Mouse (Mus musculus) CH12.LX (cell line): ENCODE measurements around the gene Zswim4. TPM values are rescaled to one million over a fixed set of nuclear protein-coding genes. Genes with fewer than 3 reads are reported as not detected.

ENCODE experiments used
- DNase-seq: peaks from one replicate; pipeline ENCODE4 v3.0.0-alpha.2; 2013; ENCODE audit errors: extremely low read depth
- H3K27ac ChIP-seq: 2 replicates; pipeline ENCODE4 v1.5.1; 2012; ENCODE audit warnings: low read depth, mild to moderate bottlenecking, control low read depth, moderate library complexity; ENCODE audit not compliant: insufficient read depth
- H3K27me3 ChIP-seq: replicated peaks from 2 replicates; pipeline ENCODE3; 2012; ENCODE audit warnings: inconsistent platforms
- H3K36me3 ChIP-seq, 2 experiments: replicated peaks in 1 of 2; 2 replicates each; pipeline versions ENCODE3 to v1.6.1; 2012; ENCODE audit warnings: inconsistent platforms in 1 of 2, low read length in 1 of 2, mild to moderate bottlenecking in 1 of 2, mixed read lengths in 1 of 2, moderate library complexity in 1 of 2; ENCODE audit not compliant: control insufficient read depth in 1 of 2, insufficient read depth in 1 of 2
- H3K4me1 ChIP-seq, 2 experiments: 2 replicates each; pipeline ENCODE4 v1.6.1; 2012; ENCODE audit warnings: inconsistent platforms in 1 of 2, moderate library complexity in 1 of 2; ENCODE audit not compliant: insufficient read depth in 2 of 2, control insufficient read depth in 1 of 2
- H3K4me2 ChIP-seq: 2 replicates; pipeline ENCODE4 v1.6.1; 2012; ENCODE audit warnings: low read depth, mild to moderate bottlenecking, control low read depth; ENCODE audit not compliant: poor library complexity, insufficient read depth, severe bottlenecking
- H3K4me3 ChIP-seq, 3 experiments: fragments of 150-350 bp in 1 of 3; sonication (generic) in 1 of 3; replicated peaks in 1 of 3; 2 replicates each; pipeline versions ENCODE3 to v1.5.1; 2011 to 2012; ENCODE audit warnings: low read depth in 2 of 3, low read length in 2 of 3, mild to moderate bottlenecking in 2 of 3, moderate library complexity in 2 of 3, control low read depth in 1 of 3, improper control_type of control experiment in 1 of 3, inconsistent platforms in 1 of 3, mixed read lengths in 1 of 3; ENCODE audit not compliant: poor library complexity in 1 of 3
- H3K79me2 ChIP-seq: replicated peaks from 2 replicates; pipeline ENCODE4 v1.6.1; 2012; ENCODE audit warnings: mild to moderate bottlenecking, moderate library complexity; ENCODE audit not compliant: control insufficient read depth, poor library complexity, insufficient read depth, severe bottlenecking; ENCODE audit errors: extremely low read depth
- H3K9ac ChIP-seq: 2 replicates; pipeline ENCODE4 v1.6.1; 2012; ENCODE audit warnings: low read depth, mild to moderate bottlenecking, control low read depth, moderate library complexity; ENCODE audit not compliant: insufficient read depth
- H3K9me3 ChIP-seq: replicated peaks from 2 replicates; pipeline ENCODE3; 2012; ENCODE audit warnings: low read length, inconsistent platforms, mixed read lengths
- CHD1 ChIP-seq: IDR thresholded peaks from 2 replicates; pipeline ENCODE4 v1.6.1; 2012; ENCODE audit warnings: low read depth, low read length, improper control_type of control experiment, inconsistent platforms
- CTCF ChIP-seq, 2 experiments: IDR thresholded peaks in 1 of 2; conservative IDR thresholded peaks in 1 of 2; 2 replicates each; pipeline ENCODE4 v1.5.1; 2011 to 2012; ENCODE audit warnings: low read depth in 2 of 2, low read length in 2 of 2, improper control_type of control experiment in 1 of 2, inconsistent platforms in 1 of 2, mild to moderate bottlenecking in 1 of 2, moderate library complexity in 1 of 2
- E2F4 ChIP-seq: IDR thresholded peaks from 2 replicates; pipeline ENCODE4 v1.6.1; 2011; ENCODE audit warnings: low read depth, low read length, improper control_type of control experiment; ENCODE audit not compliant: insufficient replicate concordance
- ELF1 ChIP-seq: IDR thresholded peaks from 2 replicates; pipeline ENCODE4 v1.6.1; 2014; ENCODE audit warnings: low read depth, mild to moderate bottlenecking, inconsistent platforms, low read length, improper control_type of control experiment
- EP300 ChIP-seq: IDR thresholded peaks from 2 replicates; pipeline ENCODE4 v1.6.1; 2011; ENCODE audit warnings: low read length, improper control_type of control experiment
- ETS1 ChIP-seq: conservative IDR thresholded peaks from 2 replicates; pipeline ENCODE4 v1.6.1; 2012; ENCODE audit warnings: low read depth, mild to moderate bottlenecking, inconsistent platforms, low read length, improper control_type of control experiment, moderate library complexity
- GABPA ChIP-seq: IDR thresholded peaks from 2 replicates; pipeline ENCODE4 v1.6.1; 2012; ENCODE audit warnings: low read depth, low read length, improper control_type of control experiment, inconsistent platforms; ENCODE audit not compliant: insufficient replicate concordance
- IRF4 ChIP-seq: IDR thresholded peaks from 2 replicates; pipeline ENCODE4 v1.6.1; 2014; ENCODE audit warnings: low read depth, mild to moderate bottlenecking, inconsistent platforms, low read length, improper control_type of control experiment
- JUN ChIP-seq: IDR thresholded peaks from 2 replicates; pipeline ENCODE4 v1.6.1; 2011; ENCODE audit warnings: low read depth, mild to moderate bottlenecking, low read length, improper control_type of control experiment, moderate library complexity; ENCODE audit not compliant: insufficient read depth
- JUND ChIP-seq: conservative IDR thresholded peaks from 2 replicates; pipeline ENCODE4 v1.6.1; 2011; ENCODE audit warnings: low read depth, low read length, improper control_type of control experiment
- KAT2A ChIP-seq: IDR thresholded peaks from 2 replicates; pipeline ENCODE4 v1.6.1; 2012; ENCODE audit warnings: low read length, improper control_type of control experiment, inconsistent platforms; ENCODE audit not compliant: insufficient replicate concordance
- MAFK ChIP-seq: IDR thresholded peaks from 2 replicates; pipeline ENCODE4 v1.6.1; 2011; ENCODE audit warnings: low read length, improper control_type of control experiment; ENCODE audit not compliant: insufficient replicate concordance
- MAX ChIP-seq: IDR thresholded peaks from 2 replicates; pipeline ENCODE4 v1.6.1; 2011; ENCODE audit warnings: low read length, improper control_type of control experiment
- MXI1 ChIP-seq: IDR thresholded peaks from 2 replicates; pipeline ENCODE4 v1.6.1; 2011; ENCODE audit warnings: mild to moderate bottlenecking, low read depth, low read length, improper control_type of control experiment
- MYC ChIP-seq: IDR thresholded peaks from 2 replicates; pipeline ENCODE4 v1.6.1; 2011; ENCODE audit warnings: low read depth, mild to moderate bottlenecking, improper control_type of control experiment, low read length
- NELFE ChIP-seq: IDR thresholded peaks from 2 replicates; pipeline ENCODE4 v1.6.1; 2011; ENCODE audit warnings: low read depth, low read length, improper control_type of control experiment
- POLR2AphosphoS2 ChIP-seq: IDR thresholded peaks from 2 replicates; pipeline ENCODE4 v1.6.1; 2011; ENCODE audit warnings: low read depth, low read length, improper control_type of control experiment
- RAD21 ChIP-seq: IDR thresholded peaks from 2 replicates; pipeline ENCODE4 v1.6.1; 2011; ENCODE audit warnings: low read depth, mild to moderate bottlenecking, low read length, improper control_type of control experiment, moderate library complexity
- RCOR1 ChIP-seq: conservative IDR thresholded peaks from 2 replicates; pipeline ENCODE4 v1.6.1; 2012; ENCODE audit warnings: low read depth, mild to moderate bottlenecking, inconsistent platforms, low read length, improper control_type of control experiment
- TCF12 ChIP-seq: IDR thresholded peaks from 2 replicates; pipeline ENCODE4 v1.6.1; 2014; ENCODE audit warnings: low read depth, mild to moderate bottlenecking, inconsistent platforms, low read length, improper control_type of control experiment
- USF1 ChIP-seq: IDR thresholded peaks from 2 replicates; pipeline ENCODE4 v1.6.1; 2014; ENCODE audit warnings: low read depth, mild to moderate bottlenecking, inconsistent platforms, low read length, improper control_type of control experiment
- ZC3H11A ChIP-seq: IDR thresholded peaks from 2 replicates; pipeline ENCODE4 v1.6.1; 2012; ENCODE audit warnings: low read depth, mild to moderate bottlenecking, inconsistent platforms, low read length, improper control_type of control experiment
- ZKSCAN1 ChIP-seq: IDR thresholded peaks from 2 replicates; pipeline ENCODE4 v1.6.1; 2012; ENCODE audit warnings: low read depth, inconsistent platforms, low read length, improper control_type of control experiment, borderline replicate concordance
- dilution Hi-C: fragments of 300-500 bp; cut with MboI; formaldehyde crosslinking; loops from 2 replicates; pipeline ENCODE4 v1.14.3; 2020; ENCODE audit warnings: low sequenced_read_pairs; ENCODE audit not compliant: extremely low pct_unique_long_range_greater_than_20kb, extremely low pct_ligation_motif_present
- in situ Hi-C: fragments of 300-500 bp; cut with MboI; formaldehyde crosslinking; loops from 3 replicates; pipeline ENCODE4 v1.14.3; 2019; ENCODE audit warnings: low sequenced_read_pairs, low pct_ligation_motif_present, low pct_unique_long_range_greater_than_20kb, mixed read lengths
- polyA plus RNA-seq: library from polyadenylated mRNA; unstranded; fragments of >175 nt; gene quantifications from 2 replicates; pipeline ENCODE4 v1.2.1, GENCODE M21; 2012; ENCODE audit warnings: low read depth; ENCODE audit not compliant: insufficient read length
- total RNA-seq, 2 experiments: library from RNA; depleted of rRNA; stranded (reverse); fragments of 300-350 nt in 1 of 2; fragments of >200 nt in 1 of 2; gene quantifications; 2 replicates each; pipeline ENCODE4 v1.2.3; 2012 to 2014

Zswim4 gene
- total and polyA plus RNA-seq, 3 experiments = 4.9 to 9.7 (median 9.1) TPM

GRCm38 (mm10) chr8:84180530-84181190 is 56.2 kb downstream of the Zswim4 start:
- dilution Hi-C loops (no loop called here), in situ Hi-C loops (loop anchor here (10.0 kb wide), 1 partner anchor 94 kb away; the partner anchor contains the start of gene Ccdc130)
- no peak for DNase-seq
- H3K9ac ChIP-seq = no peak overlapping the region
- peaks cover 4% of the 10 kb centered on the region for H3K9me3 ChIP-seq
- no peaks in the 10 kb centered on the region for H3K36me3 ChIP-seq
- H3K4me2 ChIP-seq = no peak overlapping the region
- 0 out of 4 replicates have a peak, but pooled peaks cover 0 to 3% of the 10 kb centered on the region in 2 experiments for H3K4me1 ChIP-seq
- H3K27me3 ChIP-seq = peaks cover 24% of the 10 kb centered on the region
- H3K4me3 ChIP-seq = no peak overlapping the region
- no peak overlapping the region for H3K27ac ChIP-seq
- H3K79me2 ChIP-seq = no peaks in the 10 kb centered on the region
- TF ChIP-seq NELFE (no peak), ELF1 (no peak), ETS1 (no peak), GABPA (no peak), JUND (no peak), E2F4 (no peak), RCOR1 (no peak), ZC3H11A (no peak), MAX (no peak), IRF4 (no peak), EP300 (no peak), POLR2AphosphoS2 (no peak), CTCF (conservative IDR thresholded peaks at IDR 0.05 in 1 of 2, IDR thresholded peaks at IDR 0.05 in 1 of 2; ENCODE audit: low read depth in 2 of 2, low read length in 2 of 2) (no peak; a peak in 1 of 4 replicates), USF1 (no peak), JUN (no peak), CHD1 (no peak), KAT2A (no peak), ZKSCAN1 (no peak)

- Histone ChIP-seq H3K4me3 (no peak overlapping the region), H3K4me2 (no peak overlapping the region), H3K27ac (no peak overlapping the region), H3K36me3 (no peaks in the 10 kb centered on the region), H3K4me1 (0 out of 4 replicates have a peak, but pooled peaks cover 0 to 3% of the 10 kb centered on the region in 2 experiments), H3K9ac (no peak overlapping the region), H3K79me2 (no peaks in the 10 kb centered on the region), H3K27me3 (peaks cover 30% of the 10 kb centered on the region), H3K9me3 (peaks cover under 1% of the 10 kb centered on the region)
- in situ Hi-C loops (loop anchor here (10.0 kb wide), 1 partner anchor 95 kb away; the partner anchor contains the start of gene Ccdc130), dilution Hi-C loops (no loop called here)
- DNase-seq = no peak
- TF ChIP-seq ZC3H11A (no peak), TCF12 (no peak), MXI1 (no peak), RAD21 (no peak), CHD1 (no peak), MAX (no peak), ZKSCAN1 (no peak), MAFK (no peak), POLR2AphosphoS2 (no peak), MYC (no peak)
Observed at GRCm38 (mm10) chr8:84179946-84180345, 56.9 kb downstream of the Zswim4 start.
